Mouse (Mus musculus) G1E (cell line): ENCODE data around the gene Iqgap1.

Source experiments
- CTCF ChIP-seq: IDR thresholded peaks from 2 replicates; pipeline ENCODE4 v1.5.1; 2012; ENCODE audit warnings: low read depth, low read length, inconsistent platforms, mixed read lengths
- GATA1 ChIP-seq: IDR thresholded peaks from 2 replicates; pipeline ENCODE4 v1.6.1; 2012; ENCODE audit warnings: borderline replicate concordance, low read length, inconsistent platforms, mixed read lengths
- GATA2 ChIP-seq: IDR thresholded peaks from 2 replicates; pipeline ENCODE4 v1.6.1; 2012; ENCODE audit warnings: low read depth, low read length, inconsistent platforms, borderline replicate concordance
- POLR2AphosphoS5 ChIP-seq: IDR thresholded peaks from 2 replicates; pipeline ENCODE4 v1.6.1; 2012; ENCODE audit warnings: low read depth, low read length, inconsistent platforms; ENCODE audit not compliant: insufficient replicate concordance
- TAL1 ChIP-seq: conservative IDR thresholded peaks from 2 replicates; pipeline ENCODE4 v1.6.1; 2012; ENCODE audit warnings: low read depth, low read length, inconsistent platforms, mixed read lengths

DNA sequence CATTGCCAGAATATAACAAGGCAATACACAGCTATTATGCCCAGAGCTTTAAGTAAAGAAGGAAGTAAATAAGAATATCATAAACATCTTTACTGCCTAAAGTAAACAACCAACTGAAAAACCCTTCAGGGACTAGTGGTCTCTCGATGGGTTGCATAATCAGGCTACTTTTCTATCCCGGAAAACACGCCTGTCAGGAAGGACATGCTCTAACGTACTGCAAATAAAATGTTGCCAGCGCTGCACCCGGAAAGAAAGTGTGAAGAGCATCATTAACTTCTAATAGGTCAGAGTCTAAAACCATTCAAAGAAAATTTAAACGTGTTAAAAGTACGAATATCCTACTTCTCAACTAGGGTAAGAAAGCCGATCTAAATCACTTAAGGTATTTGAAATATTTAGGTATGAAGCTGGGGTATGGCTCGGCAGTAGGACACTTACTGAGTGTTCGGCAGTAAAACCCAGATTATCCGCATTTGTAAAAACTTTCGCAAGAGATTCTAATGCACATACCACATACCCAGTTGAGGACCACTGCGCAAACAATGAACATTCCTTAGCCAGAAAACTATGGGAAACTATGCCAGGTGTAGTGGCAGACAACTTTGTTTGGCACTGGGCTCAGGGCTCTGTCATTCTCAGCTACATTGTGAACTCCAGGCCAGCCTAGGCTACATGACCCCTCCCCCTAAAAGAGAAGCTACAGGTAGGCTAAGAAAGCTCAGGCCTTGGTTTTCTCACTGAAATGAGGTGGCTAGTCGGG is 28.8 kb downstream of the Iqgap1 start:
- TF ChIP-seq CTCF, result no peak
- TF ChIP-seq GATA1, result no peak
- no peak for TF ChIP-seq TAL1
- no peak for TF ChIP-seq POLR2AphosphoS5
- no peak for TF ChIP-seq GATA2
